Mouse (Mus musculus): ENCODE measurements around the gene Tes.

DNA sequence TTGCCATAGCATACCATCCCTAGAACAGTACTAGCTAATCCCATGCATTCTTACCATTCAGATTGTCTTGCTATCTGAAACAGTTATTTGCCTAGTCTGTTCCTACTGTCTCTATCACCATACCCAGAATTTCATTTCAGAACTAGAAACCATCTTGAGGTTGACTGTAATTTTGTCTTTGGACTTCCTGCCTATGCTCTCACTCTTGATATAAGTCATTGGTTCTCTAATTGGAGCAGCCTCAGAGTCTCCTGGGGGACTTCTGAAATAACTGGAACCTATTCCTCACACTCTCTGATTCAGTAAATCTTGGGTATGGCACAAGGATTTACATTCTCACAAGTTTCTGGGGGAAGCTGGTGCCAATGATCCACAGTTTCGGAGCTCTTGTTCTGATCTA, 47.1 kb downstream of the Tes start:
- TF ChIP-seq CTCF (IDR thresholded peaks at IDR 0.05; ENCODE audit: borderline replicate concordance, control insufficient read depth, extremely low read depth, insufficient read depth, low read length, poor library complexity): no peak
- TF ChIP-seq POLR2A (IDR thresholded peaks at IDR 0.05; ENCODE audit: control insufficient read depth, extremely low read depth, insufficient read depth, low read length, poor library complexity): no peak

Measured in thymus, adult 2 months (tissue).